Mouse (Mus musculus): Measurements from ENCODE around the gene Zxdc.

DNA sequence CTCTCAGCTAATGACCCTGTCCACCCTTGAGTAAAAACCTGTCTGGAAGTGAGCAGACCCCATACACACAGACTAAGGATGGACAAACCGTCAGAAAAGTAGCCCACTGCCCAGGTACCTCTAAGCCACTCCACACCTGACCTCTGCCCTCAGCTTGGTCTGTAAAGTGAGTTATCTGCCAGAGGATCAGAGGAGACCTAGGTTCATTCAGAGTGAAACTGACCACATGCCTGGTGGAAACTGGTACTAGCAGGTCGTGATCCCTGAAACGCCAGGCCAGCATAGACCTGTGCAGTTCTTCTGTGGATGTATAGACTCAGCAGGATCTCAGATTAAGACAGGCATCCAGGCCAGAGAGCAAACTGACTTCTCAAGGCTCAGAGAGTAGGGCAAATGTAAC, 44.8 kb upstream of the Zxdc start:
- TF ChIP-seq CTCF (IDR thresholded peaks at IDR 0.05; ENCODE audit: extremely low read depth, insufficient read depth, low read length) (no peak), POLR2A (IDR thresholded peaks at IDR 0.05; ENCODE audit: extremely low read depth, insufficient read depth, low read length) (no peak)

Data from cortical plate, adult 2 months (tissue).